Mouse (Mus musculus) limb, embryonic 10.5 days (tissue): ENCODE data around the gene Rnf145. TPM values are rescaled to one million over a fixed set of nuclear protein-coding genes. Genes with fewer than 3 reads are reported as not detected.
"Not testable (repeated sequence)": the region's sequence is repeated elsewhere in the genome, so short reads cannot be mapped to it uniquely, and the experiment has no call there.

Source experiments
- DNase-seq: peaks from one replicate; pipeline ENCODE4 v3.0.0-alpha.2; 2017; ENCODE audit warnings: low spot score
- H3K27ac ChIP-seq: fragments of 300-500 bp; sonication (generic); 2 replicates; pipeline ENCODE4 v1.5.1; 2016; ENCODE audit warnings: mild to moderate bottlenecking
- H3K27me3 ChIP-seq: fragments of 300-500 bp; sonication (generic); 2 replicates; pipeline ENCODE4 v1.6.1; 2016; ENCODE audit warnings: low read depth, mild to moderate bottlenecking; ENCODE audit not compliant: poor library complexity, severe bottlenecking
- H3K36me3 ChIP-seq: fragments of 300-500 bp; sonication (generic); 2 replicates; pipeline ENCODE4 v1.6.1; 2016; ENCODE audit warnings: mild to moderate bottlenecking, moderate library complexity
- H3K4me1 ChIP-seq: fragments of 300-500 bp; sonication (generic); 2 replicates; pipeline ENCODE4 v1.6.1; 2016
- H3K4me3 ChIP-seq: fragments of 300-500 bp; sonication (generic); 2 replicates; pipeline ENCODE4 v1.5.1; 2016; ENCODE audit warnings: mild to moderate bottlenecking, moderate library complexity
- H3K9me3 ChIP-seq: fragments of 300-500 bp; sonication (generic); replicated peaks from 2 replicates; pipeline ENCODE4 v1.6.1; 2016; ENCODE audit warnings: mild to moderate bottlenecking
- WGBS: fragments of 180-500 bp; shearing (Covaris S2); methylation state at CpG from one replicate; pipeline ENCODE4 v1.1.7; 2016; 5-methylcytosine and 5-hydroxymethylcytosine counted together
- polyA plus RNA-seq: library from polyadenylated mRNA; unstranded; fragments of >200 nt; fragmentation: Nextera tagmentation; extraction: Ambion mirVana; gene quantifications from 2 replicates; pipeline ENCODE4 v1.2.1, GENCODE M21; 2016

Gene Rnf145
- polyA plus RNA-seq, 1 experiment from 2014 or later: 89.2 TPM

DNA sequence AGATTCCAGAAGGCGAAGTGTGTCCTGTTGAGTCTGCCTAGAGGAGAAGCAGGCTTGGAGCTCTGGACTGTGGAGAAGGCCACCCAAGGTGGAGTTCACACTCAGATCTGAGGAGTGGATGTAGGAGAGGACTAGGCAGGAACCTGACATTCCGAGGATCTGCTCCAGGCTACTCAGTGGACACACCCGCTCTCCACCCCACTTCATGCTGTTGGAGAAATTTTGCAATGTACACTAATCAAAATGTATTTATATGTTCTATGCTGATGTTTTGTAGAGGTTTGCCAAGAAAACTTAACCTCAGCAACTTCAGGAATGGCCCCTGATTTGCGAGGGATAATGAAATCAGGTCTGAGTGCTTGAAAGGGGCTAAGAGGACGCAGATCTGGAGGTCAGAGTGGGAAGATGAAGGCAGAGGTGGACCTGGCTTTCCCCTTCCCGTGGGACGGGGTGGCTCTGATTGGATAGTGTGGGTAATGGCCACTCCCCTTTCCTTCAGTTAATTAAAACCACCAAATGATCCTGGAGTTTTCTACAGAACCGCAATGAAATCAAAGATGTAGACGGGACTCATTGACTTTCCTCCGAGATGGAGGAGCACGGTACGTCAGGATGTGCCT is 45.6 kb downstream of the Rnf145 start:
- Histone ChIP-seq H3K27me3 (no peaks in the 10 kb centered on the region), H3K36me3 (peaks cover 85% of the 10 kb centered on the region), H3K9me3 (no peaks in the 10 kb centered on the region; the same call in 1 of the 2 replicates), H3K4me1 (no peaks in the 10 kb centered on the region), H3K27ac (no peak overlapping the region), H3K4me3 (no peak overlapping the region)
- no peak for DNase-seq
- 94% methylated on average over 12 of the region's 12 CpGs for WGBS

DNA sequence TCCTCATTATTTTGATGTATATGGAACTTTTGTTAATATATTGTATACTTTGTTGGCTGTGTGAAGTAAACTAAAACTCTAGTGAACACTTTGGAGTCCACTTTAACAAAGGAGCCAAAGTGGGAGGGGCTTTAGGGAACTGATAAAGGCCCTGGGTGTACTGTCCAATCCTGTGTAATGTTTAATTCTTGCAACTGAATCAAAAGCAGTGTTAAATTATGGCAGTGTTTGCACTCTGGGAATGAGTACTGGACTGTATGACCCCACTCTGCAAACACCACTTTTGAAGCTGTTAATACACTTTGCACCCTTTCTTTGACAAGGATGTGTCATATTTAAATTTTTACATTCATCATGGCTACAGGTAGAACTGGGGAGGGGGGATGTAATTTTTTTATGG is 46.2 kb downstream of the Rnf145 start:
- DNase-seq: no peak
- Histone ChIP-seq H3K9me3 (no peaks in the 10 kb centered on the region; the same call in 1 of the 2 replicates), H3K4me1 (no peaks in the 10 kb centered on the region), H3K4me3 (no peak overlapping the region), H3K27me3 (no peaks in the 10 kb centered on the region), H3K36me3 (peaks cover 85% of the 10 kb centered on the region), H3K27ac (no peak overlapping the region)

DNA sequence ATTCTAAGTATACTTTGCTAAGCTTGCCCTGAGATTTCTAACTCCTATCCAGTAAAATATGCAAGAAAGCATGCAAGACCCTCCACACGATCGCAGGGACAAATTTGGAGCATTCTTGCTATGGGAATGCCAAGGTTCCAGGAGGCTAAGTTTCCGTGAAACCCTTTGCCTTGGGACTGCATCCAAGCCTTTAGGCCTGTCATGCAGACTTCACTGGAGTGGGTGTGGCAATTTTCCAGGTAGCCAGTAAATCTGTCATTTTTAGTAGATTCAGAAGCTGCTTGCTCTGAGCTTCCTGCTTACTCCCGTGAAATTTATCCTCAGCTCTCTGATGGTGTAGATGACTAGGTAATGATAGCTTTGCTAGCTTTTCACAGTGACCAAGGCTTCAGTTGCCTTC is 51.6 kb downstream of the Rnf145 start:
- peaks cover 32% of the 10 kb centered on the region for H3K36me3 ChIP-seq
- not testable (repeated sequence) for H3K9me3 ChIP-seq, DNase-seq, H3K4me3 ChIP-seq, H3K4me1 ChIP-seq, H3K27ac ChIP-seq, H3K27me3 ChIP-seq
- 89% methylated on average over 4 of the region's 4 CpGs for WGBS

DNA sequence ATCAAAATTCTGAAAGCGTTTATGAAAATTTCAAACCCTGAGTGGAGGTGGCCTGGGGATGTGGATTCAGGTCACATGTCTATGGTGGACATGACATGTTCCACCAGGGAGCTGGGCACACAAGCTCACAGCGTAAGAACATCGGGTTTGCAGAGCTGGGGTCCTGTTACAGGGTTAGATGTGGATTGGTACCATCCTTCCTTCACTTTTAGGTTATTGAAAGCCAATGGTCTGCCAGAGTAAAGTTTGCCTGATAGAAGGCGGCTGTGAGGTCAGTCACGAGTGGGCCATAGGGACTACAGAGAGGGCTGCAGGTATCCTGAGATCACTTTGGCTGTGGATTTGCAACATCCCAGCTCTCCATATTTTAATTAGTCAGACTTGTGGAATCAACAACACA is 54.0 kb downstream of the Rnf145 start:
- Histone ChIP-seq H3K4me1 (no peaks in the 10 kb centered on the region), H3K36me3 (peaks cover 10% of the 10 kb centered on the region), H3K27me3 (no peaks in the 10 kb centered on the region), H3K9me3 (no peaks in the 10 kb centered on the region; the same call in 1 of the 2 replicates), H3K4me3 (no peak overlapping the region), H3K27ac (no peak overlapping the region)
- no peak for DNase-seq
- WGBS: 94% methylated on average over 5 of the region's 5 CpGs

DNA sequence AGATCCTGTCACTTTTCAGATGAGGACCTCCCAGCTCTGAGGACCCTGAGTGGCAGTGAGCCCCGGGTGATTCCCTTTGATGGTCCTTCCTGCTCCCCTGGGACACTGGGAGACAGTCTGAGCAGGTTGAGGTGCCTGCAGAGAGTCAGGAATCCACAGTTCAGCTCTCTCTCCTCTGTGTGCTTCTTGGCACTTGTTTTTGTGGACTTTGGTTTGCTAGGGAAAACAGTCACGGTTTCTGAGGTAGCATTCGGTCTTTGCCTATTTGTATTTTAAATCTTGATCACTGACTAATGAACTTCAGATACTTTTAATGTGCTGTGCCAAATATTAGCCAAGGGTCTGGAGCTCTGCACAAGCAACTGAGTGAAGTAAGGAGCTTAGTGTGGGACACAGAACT is 54.6 kb downstream of the Rnf145 start:
- H3K4me3 ChIP-seq: no peak overlapping the region
- H3K36me3 ChIP-seq: peaks cover 10% of the 10 kb centered on the region
- H3K27ac ChIP-seq: no peak overlapping the region
- no peaks in the 10 kb centered on the region for H3K27me3 ChIP-seq
- WGBS: 80% methylated on average over 3 of the region's 3 CpGs
- no peaks in the 10 kb centered on the region; the same call in 1 of the 2 replicates for H3K9me3 ChIP-seq
- H3K4me1 ChIP-seq: no peaks in the 10 kb centered on the region
- no peak for DNase-seq

DNA sequence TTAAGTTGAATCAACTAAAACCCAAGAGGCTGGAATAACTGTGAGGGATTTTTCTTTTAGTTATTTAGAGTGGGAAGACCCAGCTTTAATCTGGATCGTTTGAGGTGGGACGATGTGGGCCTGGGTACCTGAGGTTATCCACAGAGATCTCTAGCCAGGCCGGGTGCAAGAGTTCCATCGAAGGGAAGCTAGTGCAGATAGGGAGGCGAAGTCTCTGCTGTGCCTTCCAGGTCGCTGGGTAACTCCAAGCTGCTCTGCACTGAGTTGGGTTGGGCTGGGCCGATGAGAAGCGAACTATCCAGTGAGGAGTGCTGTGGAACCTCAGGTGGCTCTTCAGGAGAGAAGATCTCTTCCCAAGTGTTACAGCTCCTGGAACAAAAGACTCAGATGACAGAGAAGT is 55.6 kb downstream of the Rnf145 start:
- peaks cover 6% of the 10 kb centered on the region for H3K36me3 ChIP-seq
- no peaks in the 10 kb centered on the region for H3K4me1 ChIP-seq
- no peaks in the 10 kb centered on the region; the same call in 1 of the 2 replicates for H3K9me3 ChIP-seq
- DNase-seq: no peak
- H3K4me3 ChIP-seq: no peak overlapping the region
- WGBS: 91% methylated on average over 8 of the region's 8 CpGs
- no peak overlapping the region for H3K27ac ChIP-seq
- no peaks in the 10 kb centered on the region for H3K27me3 ChIP-seq

DNA sequence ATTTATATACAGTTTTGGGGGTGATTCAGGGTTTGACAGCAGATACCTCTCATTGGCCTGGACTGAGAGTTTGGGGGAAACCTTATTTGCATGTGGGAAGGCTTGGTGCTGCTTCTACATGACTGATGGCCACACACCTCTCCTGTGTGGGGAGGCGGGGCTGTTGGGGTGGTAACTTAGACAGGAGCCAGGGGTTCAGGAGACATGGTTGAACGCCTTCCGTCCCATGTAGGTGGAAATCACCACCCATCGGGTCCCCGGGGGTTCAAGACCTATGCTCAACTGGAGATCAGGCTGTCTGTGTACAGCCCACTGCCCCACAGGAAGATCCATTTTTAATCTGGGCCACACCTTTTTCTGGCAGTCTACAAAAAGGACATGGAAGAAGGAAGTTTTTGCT is 56.1 kb downstream of the Rnf145 start:
- Histone ChIP-seq H3K27me3 (no peaks in the 10 kb centered on the region), H3K4me3 (no peak overlapping the region), H3K27ac (no peak overlapping the region), H3K36me3 (peaks cover 2% of the 10 kb centered on the region), H3K9me3 (no peaks in the 10 kb centered on the region), H3K4me1 (no peaks in the 10 kb centered on the region)
- DNase-seq: no peak
- 96% methylated on average over 5 of the region's 5 CpGs for WGBS

DNA sequence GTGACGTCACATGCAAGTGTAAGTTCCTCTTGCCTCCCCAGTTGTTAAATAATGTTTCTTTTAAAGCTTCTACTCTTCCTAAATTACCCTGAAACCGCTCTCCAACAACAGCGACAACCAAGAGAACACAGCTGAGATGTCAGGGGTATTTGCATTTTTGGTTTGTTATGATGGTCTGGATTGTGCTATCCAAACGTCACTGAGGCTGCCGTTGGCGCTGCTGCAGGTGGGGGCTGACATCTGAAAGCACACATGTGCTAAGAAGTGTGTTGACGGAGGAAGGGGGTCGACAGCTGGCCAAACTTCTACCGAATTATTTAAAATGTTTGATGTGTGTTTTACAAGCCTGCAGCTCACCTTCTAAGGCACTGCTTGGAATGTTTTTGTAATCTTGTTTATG is 59.1 kb downstream of the Rnf145 start:
- Histone ChIP-seq H3K27ac (no peak overlapping the region), H3K36me3 (no peaks in the 10 kb centered on the region), H3K4me3 (no peak overlapping the region), H3K9me3 (no peaks in the 10 kb centered on the region), H3K4me1 (no peaks in the 10 kb centered on the region), H3K27me3 (no peaks in the 10 kb centered on the region)
- DNase-seq: no peak
- WGBS: 83% methylated on average over 9 of the region's 9 CpGs

DNA sequence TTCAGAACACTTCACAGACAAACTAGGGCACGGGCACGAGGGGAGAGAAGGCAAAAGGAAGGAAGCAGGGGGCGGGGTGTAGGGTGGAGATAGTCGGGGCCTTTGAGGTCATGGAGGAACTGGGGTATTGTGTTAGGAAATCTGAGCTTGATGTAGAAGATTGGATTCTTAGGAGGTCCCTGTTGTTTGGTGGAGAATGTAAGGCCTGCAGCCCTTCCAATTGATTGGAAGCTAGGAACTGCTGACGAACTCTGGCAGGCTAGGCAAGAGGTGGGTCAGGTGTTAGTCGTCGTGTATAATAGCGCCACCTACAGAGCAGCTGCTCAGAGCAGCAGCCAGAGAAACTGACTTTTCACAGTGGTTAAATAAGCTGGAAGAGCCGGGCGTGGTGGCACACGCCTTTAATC is 62.5 kb downstream of the Rnf145 start:
- 37% methylated on average over 11 of the region's 11 CpGs for WGBS
- DNase-seq: no peak
- Histone ChIP-seq H3K4me3 (no peak overlapping the region), H3K36me3 (no peaks in the 10 kb centered on the region), H3K9me3 (no peaks in the 10 kb centered on the region), H3K4me1 (no peaks in the 10 kb centered on the region), H3K27me3 (no peaks in the 10 kb centered on the region), H3K27ac (no peak overlapping the region)

DNA sequence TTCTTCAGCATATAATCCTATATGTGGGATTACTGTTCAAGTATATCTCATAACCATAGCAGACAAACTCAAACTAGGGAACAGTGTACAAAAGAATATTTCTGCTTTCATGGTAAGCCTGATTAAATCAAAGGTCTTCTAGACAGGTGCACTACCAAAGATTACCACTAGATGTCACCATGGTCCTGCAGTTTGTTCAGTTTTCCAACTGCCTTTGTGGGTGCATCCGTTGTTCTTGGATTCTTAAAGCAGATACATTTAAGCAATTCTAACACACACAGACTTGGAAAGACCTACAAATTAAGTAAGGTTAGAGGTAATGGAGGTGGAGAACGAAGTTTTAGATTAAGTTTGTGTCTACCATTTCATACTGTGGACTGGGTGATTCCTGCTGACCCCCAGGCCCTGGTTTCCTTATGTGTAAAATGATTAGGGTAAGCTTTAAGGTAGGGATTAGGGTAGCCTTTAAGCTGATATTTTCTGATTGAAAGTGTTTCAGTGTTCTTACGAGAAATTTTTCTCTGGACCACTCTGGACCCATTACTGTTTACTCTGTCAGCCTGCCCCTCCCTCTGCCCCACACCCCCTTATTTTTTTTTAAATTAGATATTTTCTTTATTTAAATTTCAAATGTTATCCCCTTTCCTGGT is 67.4 kb downstream of the Rnf145 start:
- H3K27ac ChIP-seq: no peak overlapping the region
- DNase-seq: peak; percentile 67
- no peak overlapping the region for H3K4me3 ChIP-seq
- no peaks in the 10 kb centered on the region for H3K36me3 ChIP-seq
- H3K9me3 ChIP-seq: no peaks in the 10 kb centered on the region
- peaks cover 7% of the 10 kb centered on the region for H3K4me1 ChIP-seq
- 20% methylated on average over 3 of the region's 3 CpGs for WGBS
- no peaks in the 10 kb centered on the region for H3K27me3 ChIP-seq

DNA sequence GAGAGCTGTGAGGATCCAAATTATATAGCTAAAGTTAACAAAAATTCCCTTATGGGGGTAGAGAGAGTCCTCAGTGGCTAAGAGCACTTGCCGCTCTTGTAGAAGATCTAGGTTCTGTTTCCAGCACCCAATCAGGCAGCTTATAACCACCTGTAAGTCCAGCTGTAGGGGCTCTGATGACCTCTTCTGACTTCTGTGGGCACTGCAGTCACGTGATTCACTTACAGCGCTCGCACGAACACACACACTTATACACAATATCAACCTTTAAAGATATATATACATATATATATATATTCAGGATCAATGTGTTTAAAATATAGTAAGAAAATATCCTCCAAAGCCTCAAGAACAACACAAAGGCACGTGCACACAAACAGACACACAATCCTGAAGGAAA is 74.3 kb downstream of the Rnf145 start:
- Histone ChIP-seq H3K4me3 (no peak overlapping the region), H3K27ac (no peak overlapping the region), H3K27me3 (no peaks in the 10 kb centered on the region), H3K4me1 (peaks cover 7% of the 10 kb centered on the region), H3K36me3 (no peaks in the 10 kb centered on the region), H3K9me3 (no peaks in the 10 kb centered on the region)
- no peak for DNase-seq
- WGBS: 91% methylated on average over 6 of the region's 6 CpGs

DNA sequence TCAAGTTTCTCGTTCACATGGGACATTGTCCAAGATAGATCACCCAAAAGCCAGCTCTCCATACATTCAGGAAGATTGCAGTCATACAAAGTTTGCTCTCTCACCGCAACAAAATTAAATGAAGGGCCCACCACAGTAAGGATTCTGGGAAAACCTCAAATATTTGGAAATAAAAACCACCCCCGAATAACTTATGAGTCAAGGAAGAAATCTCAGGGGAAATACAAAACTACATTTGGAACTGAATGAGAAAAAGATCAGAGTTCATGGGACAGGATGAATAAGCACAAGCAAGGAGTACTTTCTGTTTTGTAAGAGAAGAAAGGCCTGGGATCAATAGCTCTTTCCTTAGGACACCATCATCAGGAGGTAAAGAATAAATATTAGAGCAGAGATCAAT is 76.0 kb downstream of the Rnf145 start:
- Histone ChIP-seq H3K4me3 (no peak overlapping the region), H3K4me1 (peaks cover 7% of the 10 kb centered on the region), H3K9me3 (no peaks in the 10 kb centered on the region), H3K27me3 (no peaks in the 10 kb centered on the region), H3K36me3 (no peaks in the 10 kb centered on the region), H3K27ac (no peak overlapping the region)
- no peak for DNase-seq
- 87% methylated on average over 3 of the region's 3 CpGs for WGBS

DNA sequence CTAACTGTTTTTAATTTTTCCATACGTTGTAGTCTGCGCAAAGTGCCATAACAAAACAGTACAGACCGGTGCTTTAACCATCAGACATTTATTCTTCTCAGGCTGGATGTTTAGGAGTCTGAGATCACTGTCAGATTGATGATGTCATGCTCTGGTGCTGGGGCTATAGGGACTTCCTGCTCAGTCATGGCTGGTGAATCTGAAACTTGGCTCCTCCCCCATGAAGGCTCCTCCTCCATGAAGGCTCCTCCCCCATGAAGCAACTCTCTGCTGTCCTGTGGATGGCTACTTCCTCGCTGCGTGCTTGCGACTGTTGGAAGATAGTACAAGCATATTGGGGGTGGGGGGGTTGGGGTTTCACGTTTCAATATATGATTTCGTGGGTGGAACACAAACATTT is 88.1 kb downstream of the Rnf145 start:
- DNase-seq: no peak
- Histone ChIP-seq H3K9me3 (no peaks in the 10 kb centered on the region), H3K4me1 (peaks cover 10% of the 10 kb centered on the region), H3K27ac (no peak overlapping the region), H3K4me3 (no peak overlapping the region), H3K36me3 (no peaks in the 10 kb centered on the region), H3K27me3 (peaks cover 13% of the 10 kb centered on the region)
- 87% methylated on average over 8 of the region's 8 CpGs for WGBS

DNA sequence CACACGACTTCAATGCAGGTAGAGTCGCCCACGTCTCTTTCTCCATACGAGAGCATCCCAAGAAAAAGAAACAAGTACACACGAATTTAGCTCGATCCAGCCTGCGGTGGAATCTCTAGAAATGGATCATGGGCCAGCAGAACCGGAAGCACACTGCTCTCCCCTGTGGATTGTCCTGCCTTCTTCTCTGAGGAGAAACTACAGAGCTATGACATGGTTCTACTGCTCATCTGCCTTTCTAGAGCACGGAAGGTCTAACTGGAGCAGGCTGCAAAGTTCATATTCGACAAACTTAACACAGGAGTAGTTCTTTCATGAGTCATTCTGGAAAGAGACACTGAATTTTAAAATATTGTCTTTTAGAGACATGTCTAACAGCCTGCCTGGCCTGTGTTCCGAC is 89.9 kb downstream of the Rnf145 start:
- H3K27ac ChIP-seq: no peak overlapping the region
- H3K4me1 ChIP-seq: peaks cover 28% of the 10 kb centered on the region
- H3K9me3 ChIP-seq: no peaks in the 10 kb centered on the region
- no peak overlapping the region for H3K4me3 ChIP-seq
- H3K36me3 ChIP-seq: no peaks in the 10 kb centered on the region
- no peak for DNase-seq
- WGBS: 87% methylated on average over 11 of the region's 11 CpGs
- peaks cover 30% of the 10 kb centered on the region for H3K27me3 ChIP-seq
